Mouse (Mus musculus): Measurements from ENCODE around the gene Ank2. TPM values are rescaled to one million over a fixed set of nuclear protein-coding genes. Genes with fewer than 3 reads are reported as not detected.
A peak's percentile ranks its signal among the peaks of the same experiment; 100 is the strongest.

Ank2 gene
- total and polyA plus RNA-seq, 2 experiments, result 1.2 to 5.6 TPM

DNA sequence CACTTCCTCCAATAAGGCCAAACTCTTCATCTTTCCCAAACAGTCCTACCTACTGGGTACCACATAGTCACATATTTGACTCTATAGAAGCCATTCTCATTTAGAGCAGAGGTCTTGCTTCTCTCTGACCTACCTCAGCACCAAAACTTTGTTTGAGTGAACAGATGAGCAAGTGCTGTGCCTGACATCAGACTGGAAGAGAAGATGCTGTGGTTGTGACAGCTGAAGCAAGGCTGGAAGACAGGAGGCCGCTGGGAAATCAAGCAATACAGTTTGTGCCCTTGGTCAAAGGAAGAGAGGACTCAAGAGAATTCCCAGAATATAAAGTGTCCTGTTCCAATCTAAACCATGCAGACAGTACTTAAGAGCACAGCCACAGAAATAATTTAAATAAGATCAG lies 402.0 kb downstream of the Ank2 start:
- H3K79me2 ChIP-seq (ENCODE audit: control insufficient read depth, insufficient read depth, low read length), result no peaks in the 10 kb centered on the region
- H3K4me1 ChIP-seq (ENCODE audit: control insufficient read depth, insufficient read depth, low read length), result no peaks in the 10 kb centered on the region
- H3K27me3 ChIP-seq (ENCODE audit: control insufficient read depth, insufficient read depth, low read length), result no peaks in the 10 kb centered on the region
- no peak overlapping the region for H3K9ac ChIP-seq (ENCODE audit: low read depth, low read length)
- TF ChIP-seq CTCF (IDR thresholded peaks at IDR 0.05; ENCODE audit: low read depth, low read length) (no peak), POLR2A (IDR thresholded peaks at IDR 0.05; ENCODE audit: extremely low read depth, insufficient read depth, low read length) (no peak)
- no peak for DNase-seq (ENCODE audit: extremely low read depth, low read depth, low spot score)
- H3K27ac ChIP-seq (replicated peaks; ENCODE audit: insufficient read depth, low read depth, low read length), result no peak overlapping the region
- no peak overlapping the region for H3K4me3 ChIP-seq (ENCODE audit: insufficient read depth, low read depth, low read length)
- 86% methylated on average over 1 of the region's 1 CpGs for WGBS
- H3K36me3 ChIP-seq (ENCODE audit: control insufficient read depth, insufficient read depth, low read length), result no peaks in the 10 kb centered on the region

DNA sequence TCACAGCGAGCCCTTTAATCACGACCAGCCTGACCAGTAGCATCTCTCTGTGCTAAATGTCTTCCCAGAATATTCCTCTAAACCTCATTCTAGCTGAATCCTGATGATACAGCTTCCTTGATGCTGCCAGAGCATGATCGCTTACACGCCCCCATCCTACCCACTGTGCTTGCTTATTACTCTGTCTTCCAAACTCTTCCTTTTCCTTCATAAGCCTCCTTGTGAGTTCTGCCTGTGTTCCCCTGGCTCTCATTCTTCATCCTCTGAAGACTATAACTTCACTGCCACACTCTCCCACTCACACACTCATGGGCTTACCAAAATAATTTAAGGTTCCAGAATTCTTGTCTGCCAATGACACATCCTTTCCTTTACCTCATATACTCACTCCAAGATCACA lies 405.5 kb downstream of the Ank2 start:
- DNase-seq (ENCODE audit: extremely low read depth, low read depth, low spot score), result no peak
- Histone ChIP-seq H3K4me3 (ENCODE audit: insufficient read depth, low read depth, low read length) (no peak overlapping the region), H3K4me1 (ENCODE audit: control insufficient read depth, insufficient read depth, low read length) (no peaks in the 10 kb centered on the region), H3K36me3 (ENCODE audit: control insufficient read depth, insufficient read depth, low read length) (no peaks in the 10 kb centered on the region), H3K79me2 (ENCODE audit: control insufficient read depth, insufficient read depth, low read length) (no peaks in the 10 kb centered on the region), H3K27ac (replicated peaks; ENCODE audit: insufficient read depth, low read depth, low read length) (no peak overlapping the region), H3K9ac (ENCODE audit: low read depth, low read length) (no peak overlapping the region), H3K27me3 (ENCODE audit: control insufficient read depth, insufficient read depth, low read length) (no peaks in the 10 kb centered on the region)
- WGBS, result 91% methylated on average over 4 of the region's 4 CpGs
- TF ChIP-seq CTCF (IDR thresholded peaks at IDR 0.05; ENCODE audit: low read depth, low read length), result no peak
- no peak for TF ChIP-seq POLR2A (IDR thresholded peaks at IDR 0.05; ENCODE audit: extremely low read depth, insufficient read depth, low read length)

DNA sequence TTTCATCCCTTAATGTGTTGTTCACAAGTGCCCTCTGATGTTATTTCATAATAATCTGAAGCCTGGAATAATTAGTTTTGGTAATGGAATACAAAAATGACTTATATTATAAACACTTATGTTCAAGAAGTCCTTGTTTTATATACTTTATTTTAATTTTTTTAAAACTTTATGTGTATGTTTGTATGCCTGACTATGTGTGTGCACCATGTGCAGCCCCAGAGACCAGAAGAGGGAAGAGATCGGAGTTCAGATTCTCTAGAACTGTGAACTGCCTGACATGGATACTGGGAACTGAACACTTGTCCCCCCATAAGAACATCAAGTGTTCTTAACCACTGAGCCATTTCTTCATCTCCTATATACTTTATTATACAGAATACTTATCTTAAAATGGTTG lies 411.6 kb downstream of the Ank2 start:
- no peak for TF ChIP-seq POLR2A (IDR thresholded peaks at IDR 0.05; ENCODE audit: extremely low read depth, insufficient read depth, low read length)
- TF ChIP-seq CTCF (IDR thresholded peaks at IDR 0.05; ENCODE audit: low read depth, low read length), result no peak
- Histone ChIP-seq H3K4me1 (ENCODE audit: control insufficient read depth, insufficient read depth, low read length) (no peaks in the 10 kb centered on the region), H3K36me3 (ENCODE audit: control insufficient read depth, insufficient read depth, low read length) (no peaks in the 10 kb centered on the region), H3K9ac (ENCODE audit: low read depth, low read length) (no peak overlapping the region), H3K27ac (replicated peaks; ENCODE audit: insufficient read depth, low read depth, low read length) (no peak overlapping the region), H3K4me3 (ENCODE audit: insufficient read depth, low read depth, low read length) (no peak overlapping the region), H3K79me2 (ENCODE audit: control insufficient read depth, insufficient read depth, low read length) (no peaks in the 10 kb centered on the region), H3K27me3 (ENCODE audit: control insufficient read depth, insufficient read depth, low read length) (no peaks in the 10 kb centered on the region)
- DNase-seq (ENCODE audit: extremely low read depth, low read depth, low spot score), result no peak
- WGBS, result 93% methylated on average over 1 of the region's 1 CpGs

DNA sequence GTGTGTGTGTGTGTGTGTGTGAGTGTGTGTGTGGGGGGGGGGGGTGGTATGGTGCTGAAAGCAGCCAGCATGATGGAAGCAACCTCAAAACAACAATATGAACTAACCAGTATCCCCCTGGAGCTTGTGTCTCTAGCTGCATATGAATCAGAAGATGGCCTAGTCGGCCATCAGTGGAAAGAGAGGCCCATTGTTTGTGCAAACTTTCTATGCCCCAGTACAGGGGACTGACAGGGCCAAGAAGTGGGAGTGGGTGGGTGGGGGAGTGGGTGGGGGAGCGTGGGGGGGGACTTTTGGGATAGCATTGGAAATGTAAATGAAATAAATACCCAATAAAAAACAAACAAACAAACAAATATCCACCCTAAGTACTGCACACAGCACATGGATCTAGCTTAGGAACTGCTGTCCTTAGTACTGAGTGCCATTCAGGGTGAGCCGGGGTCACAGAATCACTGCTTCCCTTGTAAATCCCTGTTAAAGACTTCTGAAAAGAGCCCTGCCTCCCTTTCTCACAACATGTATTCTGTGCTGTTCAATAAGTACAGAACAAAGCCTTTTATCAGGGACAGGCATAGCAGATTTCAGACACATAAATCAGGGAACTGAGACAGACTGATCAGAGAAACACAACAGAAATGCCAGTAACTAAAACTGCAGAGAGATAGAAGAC lies 412.2 kb downstream of the Ank2 start:
- TF ChIP-seq POLR2A (IDR thresholded peaks at IDR 0.05; ENCODE audit: extremely low read depth, insufficient read depth, low read length), result no peak
- no peak for TF ChIP-seq CTCF (IDR thresholded peaks at IDR 0.05; ENCODE audit: low read depth, low read length)
- DNase-seq (ENCODE audit: extremely low read depth, low read depth, low spot score), result no peak
- no peak overlapping the region for H3K27ac ChIP-seq (replicated peaks; ENCODE audit: insufficient read depth, low read depth, low read length)
- no peak overlapping the region for H3K9ac ChIP-seq (ENCODE audit: low read depth, low read length)
- H3K36me3 ChIP-seq (ENCODE audit: control insufficient read depth, insufficient read depth, low read length), result no peaks in the 10 kb centered on the region
- no peaks in the 10 kb centered on the region for H3K79me2 ChIP-seq (ENCODE audit: control insufficient read depth, insufficient read depth, low read length)
- no peaks in the 10 kb centered on the region for H3K4me1 ChIP-seq (ENCODE audit: control insufficient read depth, insufficient read depth, low read length)
- no peak overlapping the region for H3K4me3 ChIP-seq (ENCODE audit: insufficient read depth, low read depth, low read length)
- H3K27me3 ChIP-seq (ENCODE audit: control insufficient read depth, insufficient read depth, low read length), result no peaks in the 10 kb centered on the region
- WGBS, result 85% methylated on average over 3 of the region's 3 CpGs

DNA sequence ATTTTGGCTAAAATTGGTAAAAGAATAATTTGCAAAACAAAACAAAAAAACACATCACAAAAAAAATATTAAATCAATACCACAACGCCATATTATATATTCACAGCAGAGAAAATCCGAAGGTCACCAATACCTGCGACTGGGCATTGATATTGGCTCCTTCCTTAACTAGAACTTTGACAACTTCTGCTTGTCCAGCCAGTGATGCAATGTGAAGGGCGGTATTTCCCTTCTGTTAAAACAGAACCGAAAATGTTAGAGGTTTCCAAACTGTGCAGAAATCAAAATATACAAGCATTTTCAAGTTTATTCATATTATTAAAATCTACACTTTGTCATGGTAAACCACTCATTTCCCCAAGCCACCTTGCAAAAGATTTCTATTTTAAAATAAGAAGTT lies 421.8 kb downstream of the Ank2 start:
- Histone ChIP-seq H3K4me1 (ENCODE audit: control insufficient read depth, insufficient read depth, low read length) (no peaks in the 10 kb centered on the region), H3K9ac (ENCODE audit: low read depth, low read length) (no peak overlapping the region), H3K27ac (replicated peaks; ENCODE audit: insufficient read depth, low read depth, low read length) (no peak overlapping the region), H3K79me2 (ENCODE audit: control insufficient read depth, insufficient read depth, low read length) (no peaks in the 10 kb centered on the region), H3K4me3 (ENCODE audit: insufficient read depth, low read depth, low read length) (no peak overlapping the region), H3K27me3 (ENCODE audit: control insufficient read depth, insufficient read depth, low read length) (no peaks in the 10 kb centered on the region), H3K36me3 (ENCODE audit: control insufficient read depth, insufficient read depth, low read length) (no peaks in the 10 kb centered on the region)
- TF ChIP-seq CTCF (IDR thresholded peaks at IDR 0.05; ENCODE audit: low read depth, low read length), result no peak
- TF ChIP-seq POLR2A (IDR thresholded peaks at IDR 0.05; ENCODE audit: extremely low read depth, insufficient read depth, low read length), result no peak
- 54% methylated on average over 5 of the region's 5 CpGs for WGBS
- peak; percentile 19 for DNase-seq (ENCODE audit: extremely low read depth, low read depth, low spot score)

DNA sequence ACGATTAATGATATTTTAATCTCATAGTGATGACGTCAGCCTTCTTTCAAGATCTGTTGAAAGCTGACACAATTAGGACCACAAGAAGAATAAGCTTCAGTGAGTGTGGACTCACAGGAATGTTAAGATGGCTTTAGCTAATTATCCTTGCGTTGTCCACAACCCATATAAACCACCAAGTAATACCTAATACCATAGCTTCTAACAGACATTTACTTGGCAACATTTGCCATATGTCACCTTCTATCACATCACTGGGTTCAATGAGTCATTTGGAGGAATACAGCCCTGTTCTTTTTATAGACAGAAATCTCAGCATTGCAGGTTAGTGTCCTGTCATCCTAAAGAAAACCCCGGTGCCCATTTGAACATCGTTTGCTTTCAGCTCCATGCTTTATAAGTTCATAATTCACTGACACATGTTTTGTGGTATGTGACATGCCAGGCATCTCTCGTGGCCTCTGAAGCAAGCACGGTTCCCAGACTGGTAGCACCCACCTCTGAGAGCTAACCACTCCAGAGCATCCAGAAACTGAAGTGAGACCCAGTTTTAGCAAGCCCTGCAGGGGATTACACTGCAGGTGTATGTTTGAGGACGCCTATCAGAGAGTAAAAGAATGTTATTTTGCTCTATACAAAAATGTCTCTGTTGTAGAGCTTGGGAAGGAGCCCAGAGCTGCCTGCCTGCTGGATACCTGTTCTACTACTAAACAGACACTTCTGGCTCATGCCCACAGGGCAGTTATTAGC lies 423.4 kb downstream of the Ank2 start:
- Histone ChIP-seq H3K27ac (replicated peaks; ENCODE audit: insufficient read depth, low read depth, low read length) (no peak overlapping the region), H3K79me2 (ENCODE audit: control insufficient read depth, insufficient read depth, low read length) (no peaks in the 10 kb centered on the region), H3K4me3 (ENCODE audit: insufficient read depth, low read depth, low read length) (no peak overlapping the region), H3K9ac (ENCODE audit: low read depth, low read length) (no peak overlapping the region), H3K27me3 (ENCODE audit: control insufficient read depth, insufficient read depth, low read length) (no peaks in the 10 kb centered on the region), H3K4me1 (ENCODE audit: control insufficient read depth, insufficient read depth, low read length) (no peaks in the 10 kb centered on the region), H3K36me3 (ENCODE audit: control insufficient read depth, insufficient read depth, low read length) (no peaks in the 10 kb centered on the region)
- WGBS, result 88% methylated on average over 8 of the region's 8 CpGs
- no peak for DNase-seq (ENCODE audit: extremely low read depth, low read depth, low spot score)
- TF ChIP-seq POLR2A (IDR thresholded peaks at IDR 0.05; ENCODE audit: extremely low read depth, insufficient read depth, low read length) (no peak), CTCF (IDR thresholded peaks at IDR 0.05; ENCODE audit: low read depth, low read length) (no peak)

All from liver, adult 2 months (tissue).